Mouse (Mus musculus) lung, postnatal 0 days (tissue): ENCODE measurements around the gene Akap7. TPM values are rescaled to one million over a fixed set of nuclear protein-coding genes. Genes with fewer than 3 reads are reported as not detected.

Experiments used
- ATAC-seq: fragments of 200-750 bp; cut with Nextera tagmentation; 2 replicates; pipeline ENCODE4 v1.8.0; 2017; ENCODE audit warnings: moderate library complexity
- DNase-seq: peaks from one replicate; pipeline ENCODE4 v3.0.0-alpha.2; 2016; ENCODE audit warnings: low spot score
- H3K27ac ChIP-seq: fragments of 300-500 bp; sonication (generic); 2 replicates; pipeline ENCODE4 v1.5.1; 2014; ENCODE audit warnings: antibody characterized with exemption, mild to moderate bottlenecking, low read length, mixed read lengths
- H3K27me3 ChIP-seq: fragments of 300-500 bp; sonication (generic); replicated peaks from 2 replicates; pipeline ENCODE4 v1.6.1; 2014; ENCODE audit warnings: low read length, mixed read lengths; ENCODE audit not compliant: insufficient read depth
- H3K36me3 ChIP-seq: fragments of 300-500 bp; sonication (generic); 2 replicates; pipeline ENCODE4 v1.6.1; 2014; ENCODE audit warnings: low read length, mixed read lengths; ENCODE audit not compliant: insufficient read depth
- H3K4me1 ChIP-seq: fragments of 300-500 bp; sonication (generic); 2 replicates; pipeline ENCODE4 v1.6.1; 2014; ENCODE audit warnings: antibody characterized with exemption, low read depth, low read length, mixed read lengths; ENCODE audit not compliant: insufficient read depth
- H3K4me2 ChIP-seq: fragments of 300-500 bp; sonication (generic); replicated peaks from 2 replicates; pipeline ENCODE4 v1.6.1; 2014; ENCODE audit warnings: low read depth, mild to moderate bottlenecking, low read length, moderate library complexity, mixed read lengths
- H3K4me3 ChIP-seq: fragments of 300-500 bp; sonication (generic); 2 replicates; pipeline ENCODE4 v1.5.1; 2014; ENCODE audit warnings: low read depth, low read length
- H3K9ac ChIP-seq: fragments of 300-500 bp; sonication (generic); replicated peaks from 2 replicates; pipeline ENCODE4 v1.6.1; 2014; ENCODE audit warnings: low read depth, mild to moderate bottlenecking
- H3K9me3 ChIP-seq: fragments of 300-500 bp; sonication (generic); 2 replicates; pipeline ENCODE4 v1.6.1; 2016; ENCODE audit warnings: low read length, mixed read lengths
- CTCF ChIP-seq: IDR thresholded peaks from 2 replicates; pipeline ENCODE4 v1.5.1; 2016; ENCODE audit warnings: antibody characterized with exemption, mild to moderate bottlenecking
- EP300 ChIP-seq: IDR thresholded peaks from 2 replicates; pipeline ENCODE4 v1.6.1; 2016; ENCODE audit warnings: antibody characterized with exemption, mild to moderate bottlenecking, control low read depth
- WGBS: fragments of 180-500 bp; shearing (Covaris S2); extraction: QIAGEN DNeasy Blood & Tissue Kit; methylation state at CpG from one replicate; pipeline ENCODE4 v1.1.7; 2014; 5-methylcytosine and 5-hydroxymethylcytosine counted together
- polyA plus RNA-seq: library from polyadenylated mRNA; unstranded; fragments of >200 nt; fragmentation: Nextera tagmentation; extraction: Ambion mirVana; gene quantifications from 2 replicates; pipeline ENCODE4 v1.2.1, GENCODE M21; 2015

Akap7 gene
- polyA plus RNA-seq, 1 experiment from 2014 or later: 46.3 TPM

- TF ChIP-seq CTCF (no peak), EP300 (peak; percentile 76)
- no peaks in the 10 kb centered on the region for H3K9me3 ChIP-seq
- DNase-seq (peak; percentile 85), ATAC-seq (peak; percentile 96)
- no peaks in the 10 kb centered on the region for H3K36me3 ChIP-seq
- H3K27ac ChIP-seq: peak overlapping the region; percentile 32; the same call in 1 of the 2 replicates
- H3K4me1 ChIP-seq: no peaks in the 10 kb centered on the region
- no peak overlapping the region for H3K9ac ChIP-seq
- H3K4me3 ChIP-seq: no peak overlapping the region
- H3K27me3 ChIP-seq: no peaks in the 10 kb centered on the region
- no peak overlapping the region for H3K4me2 ChIP-seq
- WGBS: 45% methylated on average over 9 of the region's 9 CpGs
Measured at GRCm38 (mm10) chr10:25331321-25332049, 23.8 kb upstream of the Akap7 start.

GRCm38 (mm10) chr10:25330094-25330493 is 22.4 kb upstream of the Akap7 start:
- WGBS: 89% methylated on average over 7 of the region's 7 CpGs
- H3K9me3 ChIP-seq: no peaks in the 10 kb centered on the region
- no peaks in the 10 kb centered on the region for H3K27me3 ChIP-seq
- TF ChIP-seq EP300 (no peak), CTCF (no peak)
- DNase-seq: no peak
- no peak overlapping the region for H3K4me2 ChIP-seq
- no peak for ATAC-seq
- no peak overlapping the region for H3K27ac ChIP-seq
- no peaks in the 10 kb centered on the region for H3K4me1 ChIP-seq
- no peaks in the 10 kb centered on the region for H3K36me3 ChIP-seq
- no peak overlapping the region for H3K9ac ChIP-seq
- H3K4me3 ChIP-seq: no peak overlapping the region

GRCm38 (mm10) chr10:25327511-25327910 is 19.8 kb upstream of the Akap7 start:
- Histone ChIP-seq H3K4me1 (no peaks in the 10 kb centered on the region), H3K9ac (no peak overlapping the region), H3K4me3 (no peak overlapping the region), H3K36me3 (no peaks in the 10 kb centered on the region), H3K9me3 (no peaks in the 10 kb centered on the region), H3K27ac (no peak overlapping the region), H3K27me3 (no peaks in the 10 kb centered on the region), H3K4me2 (no peak overlapping the region)
- TF ChIP-seq EP300 (no peak), CTCF (no peak)
- ATAC-seq (no peak), DNase-seq (no peak)
- WGBS: 81% methylated on average over 6 of the region's 6 CpGs

GRCm38 (mm10) chr10:25325690-25326089 is 18.0 kb upstream of the Akap7 start:
- H3K9me3 ChIP-seq: no peaks in the 10 kb centered on the region
- H3K27me3 ChIP-seq: no peaks in the 10 kb centered on the region
- H3K9ac ChIP-seq: no peak overlapping the region
- no peaks in the 10 kb centered on the region for H3K36me3 ChIP-seq
- no peak overlapping the region for H3K4me3 ChIP-seq
- 41% methylated on average over 4 of the region's 4 CpGs for WGBS
- no peak overlapping the region for H3K4me2 ChIP-seq
- ATAC-seq (peak; percentile 44; the same call in 1 of the 2 replicates), DNase-seq (peak; percentile 35)
- TF ChIP-seq EP300: peak; percentile 46; the same call in 1 of the 2 replicates
- no peak for TF ChIP-seq CTCF
- no peaks in the 10 kb centered on the region for H3K4me1 ChIP-seq
- no peak overlapping the region for H3K27ac ChIP-seq

GRCm38 (mm10) chr10:25321198-25321597 is 13.5 kb upstream of the Akap7 start:
- 81% methylated on average over 4 of the region's 4 CpGs for WGBS
- DNase-seq (peak; percentile 21), ATAC-seq (no peak)
- H3K27ac ChIP-seq: no peak overlapping the region
- TF ChIP-seq CTCF: no peak
- no peak for TF ChIP-seq EP300
- no peak overlapping the region for H3K9ac ChIP-seq
- no peak overlapping the region for H3K4me3 ChIP-seq
- H3K27me3 ChIP-seq: no peaks in the 10 kb centered on the region
- H3K36me3 ChIP-seq: no peaks in the 10 kb centered on the region
- no peak overlapping the region for H3K4me2 ChIP-seq
- no peaks in the 10 kb centered on the region for H3K4me1 ChIP-seq
- H3K9me3 ChIP-seq: no peaks in the 10 kb centered on the region

- no peaks in the 10 kb centered on the region for H3K9me3 ChIP-seq
- no peaks in the 10 kb centered on the region for H3K36me3 ChIP-seq
- ATAC-seq (no peak), DNase-seq (no peak)
- no peaks in the 10 kb centered on the region for H3K27me3 ChIP-seq
- no peak overlapping the region for H3K9ac ChIP-seq
- no peak overlapping the region for H3K4me3 ChIP-seq
- no peak for TF ChIP-seq EP300
- TF ChIP-seq CTCF: no peak
- no peaks in the 10 kb centered on the region for H3K4me1 ChIP-seq
- no peak overlapping the region for H3K4me2 ChIP-seq
- H3K27ac ChIP-seq: no peak overlapping the region
Measured at GRCm38 (mm10) chr10:25319531-25319930, 11.9 kb upstream of the Akap7 start.
